Mouse (Mus musculus): ENCODE measurements around the gene Olfr615. TPM values are rescaled to one million over a fixed set of nuclear protein-coding genes. Genes with fewer than 3 reads are reported as not detected.
"Not testable (repeated sequence)": the region's sequence is repeated elsewhere in the genome, so short reads cannot be mapped to it uniquely, and the experiment has no call there.

Olfr615 gene
- polyA plus RNA-seq (2014; fragmentation: Nextera tagmentation; extraction: Ambion mirVana), result not detected in 2 replicates

GRCm38 (mm10) chr7:103555779-103556178, at the start of gene Olfr615:
TSS of gene Olfr615 (plus strand) at chr7:103556079.
- no peaks in the 10 kb centered on the region for H3K9me3 ChIP-seq (ENCODE audit: control insufficient read depth, low read length)
- WGBS, result 88% methylated on average over 2 of the region's 2 CpGs
- no peak within 1 kb of the TSS for H3K27ac ChIP-seq (ENCODE audit: low read depth, low read length)
- H3K36me3 ChIP-seq (ENCODE audit: control insufficient read depth, insufficient read depth, low read length), result no peaks in the 10 kb centered on the region
- no peak within 1 kb of the TSS for H3K9ac ChIP-seq (replicated peaks; ENCODE audit: low read depth, low read length)
- no peak within 1 kb of the TSS for H3K4me2 ChIP-seq (ENCODE audit: low read depth, low read length)
- H3K4me1 ChIP-seq (ENCODE audit: control insufficient read depth, insufficient read depth, low read length), result no peaks in the 10 kb centered on the region
- H3K27me3 ChIP-seq (ENCODE audit: control insufficient read depth, insufficient read depth, low read length), result no peaks in the 10 kb centered on the region
- no peak within 1 kb of the TSS for H3K4me3 ChIP-seq (ENCODE audit: low read depth, low read length)
- ATAC-seq (ENCODE audit: low read depth), result no peak

DNA sequence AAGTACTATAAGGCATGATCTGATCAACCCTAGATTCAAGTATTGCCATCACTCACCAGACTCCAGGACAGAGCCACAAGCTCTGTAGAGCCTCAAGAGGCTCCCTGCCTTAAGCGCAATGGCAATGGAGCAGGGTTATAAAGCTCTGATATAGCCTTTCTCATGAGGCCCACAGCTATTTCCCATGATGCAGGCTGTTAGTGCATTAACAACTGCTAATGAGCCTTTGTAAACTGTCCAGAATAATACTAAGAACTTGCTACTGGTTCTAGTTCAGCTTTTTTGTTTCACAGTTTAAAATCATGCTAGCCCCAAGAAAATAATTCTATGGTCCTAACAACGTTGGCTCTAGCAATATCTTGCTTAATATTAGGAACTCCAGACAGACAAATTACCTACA, 43.9 kb upstream of the Olfr615 start, which contains the start of gene Olfr610:
Gene Olfr610, minus strand, starts transcription at position 101 of the 400 bp plus-strand sequence.
- Histone ChIP-seq H3K27me3 (ENCODE audit: control insufficient read depth, insufficient read depth, low read length) (no peaks in the 10 kb centered on the region), H3K36me3 (ENCODE audit: control insufficient read depth, insufficient read depth, low read length) (no peaks in the 10 kb centered on the region), H3K4me1 (ENCODE audit: control insufficient read depth, insufficient read depth, low read length) (no peaks in the 10 kb centered on the region), H3K27ac (ENCODE audit: low read depth, low read length) (no peak within 1 kb of the TSS), H3K4me3 (ENCODE audit: low read depth, low read length) (no peak within 1 kb of the TSS), H3K4me2 (ENCODE audit: low read depth, low read length) (no peak within 1 kb of the TSS), H3K9ac (replicated peaks; ENCODE audit: low read depth, low read length) (no peak within 1 kb of the TSS), H3K9me3 (ENCODE audit: control insufficient read depth, low read length) (no peaks in the 10 kb centered on the region)
- 79% methylated on average over 2 of the region's 2 CpGs for WGBS
- ATAC-seq (ENCODE audit: low read depth), result no peak

- not testable (repeated sequence) for H3K9ac ChIP-seq (replicated peaks; ENCODE audit: low read depth, low read length); H3K9me3 ChIP-seq (ENCODE audit: control insufficient read depth, low read length); H3K27ac ChIP-seq (ENCODE audit: low read depth, low read length); H3K4me1 ChIP-seq (ENCODE audit: control insufficient read depth, insufficient read depth, low read length); H3K36me3 ChIP-seq (ENCODE audit: control insufficient read depth, insufficient read depth, low read length); H3K4me3 ChIP-seq (ENCODE audit: low read depth, low read length); H3K4me2 ChIP-seq (ENCODE audit: low read depth, low read length); H3K27me3 ChIP-seq (ENCODE audit: control insufficient read depth, insufficient read depth, low read length); ATAC-seq (ENCODE audit: low read depth)
- 72% methylated on average over 1 of the region's 1 CpGs for WGBS
Measured at GRCm38 (mm10) chr7:103520746-103521145, 35.1 kb upstream of the Olfr615 start, which contains the start of gene Olfr611. TSS of gene Olfr611 (minus strand) at chr7:103520846.

- H3K36me3 ChIP-seq (ENCODE audit: control insufficient read depth, insufficient read depth, low read length); H3K9ac ChIP-seq (replicated peaks; ENCODE audit: low read depth, low read length); H3K4me2 ChIP-seq (ENCODE audit: low read depth, low read length); H3K4me3 ChIP-seq (ENCODE audit: low read depth, low read length); H3K27me3 ChIP-seq (ENCODE audit: control insufficient read depth, insufficient read depth, low read length); H3K4me1 ChIP-seq (ENCODE audit: control insufficient read depth, insufficient read depth, low read length); H3K9me3 ChIP-seq (ENCODE audit: control insufficient read depth, low read length); ATAC-seq (ENCODE audit: low read depth); H3K27ac ChIP-seq (ENCODE audit: low read depth, low read length): not testable (repeated sequence)
- 85% methylated on average over 2 of the region's 2 CpGs for WGBS
Measured at GRCm38 (mm10) chr7:103542617-103543016, 13.3 kb upstream of the Olfr615 start, which contains the start of gene Olfr612. TSS of gene Olfr612 (minus strand) at chr7:103542717.

- no peak within 1 kb of the TSS for H3K4me3 ChIP-seq (ENCODE audit: low read depth, low read length)
Measured at GRCm38 (mm10) chr7:103547774-103548173, 8.1 kb upstream of the Olfr615 start, which contains the start of gene Olfr613. TSS of gene Olfr613 (plus strand) at chr7:103548074.

GRCm38 (mm10) chr7:103569043-103569442, 13.2 kb downstream of the Olfr615 start, which contains the start of gene Olfr616:
TSS of gene Olfr616 (minus strand) at chr7:103569143.
- Histone ChIP-seq H3K27me3 (ENCODE audit: control insufficient read depth, insufficient read depth, low read length) (no peaks in the 10 kb centered on the region), H3K36me3 (ENCODE audit: control insufficient read depth, insufficient read depth, low read length) (no peaks in the 10 kb centered on the region), H3K4me1 (ENCODE audit: control insufficient read depth, insufficient read depth, low read length) (no peaks in the 10 kb centered on the region), H3K27ac (ENCODE audit: low read depth, low read length) (no peak within 1 kb of the TSS), H3K4me2 (ENCODE audit: low read depth, low read length) (no peak within 1 kb of the TSS), H3K4me3 (ENCODE audit: low read depth, low read length) (no peak within 1 kb of the TSS), H3K9me3 (ENCODE audit: control insufficient read depth, low read length) (no peaks in the 10 kb centered on the region), H3K9ac (replicated peaks; ENCODE audit: low read depth, low read length) (no peak within 1 kb of the TSS)
- no peak for ATAC-seq (ENCODE audit: low read depth)
- 76% methylated on average over 3 of the region's 3 CpGs for WGBS

More at GRCm38 (mm10) chr7:103547774-103548173, 8.1 kb upstream of the Olfr615 start, which contains the start of gene Olfr613:
- Histone ChIP-seq H3K4me2 (ENCODE audit: low read depth, low read length) (no peak within 1 kb of the TSS), H3K9ac (replicated peaks; ENCODE audit: low read depth, low read length) (no peak within 1 kb of the TSS), H3K9me3 (ENCODE audit: control insufficient read depth, low read length) (no peaks in the 10 kb centered on the region), H3K27ac (ENCODE audit: low read depth, low read length) (no peak within 1 kb of the TSS), H3K36me3 (ENCODE audit: control insufficient read depth, insufficient read depth, low read length) (no peaks in the 10 kb centered on the region), H3K27me3 (ENCODE audit: control insufficient read depth, insufficient read depth, low read length) (no peaks in the 10 kb centered on the region), H3K4me1 (ENCODE audit: control insufficient read depth, insufficient read depth, low read length) (no peaks in the 10 kb centered on the region)
- no peak for ATAC-seq (ENCODE audit: low read depth)
- WGBS, result 91% methylated on average over 2 of the region's 2 CpGs

DNA sequence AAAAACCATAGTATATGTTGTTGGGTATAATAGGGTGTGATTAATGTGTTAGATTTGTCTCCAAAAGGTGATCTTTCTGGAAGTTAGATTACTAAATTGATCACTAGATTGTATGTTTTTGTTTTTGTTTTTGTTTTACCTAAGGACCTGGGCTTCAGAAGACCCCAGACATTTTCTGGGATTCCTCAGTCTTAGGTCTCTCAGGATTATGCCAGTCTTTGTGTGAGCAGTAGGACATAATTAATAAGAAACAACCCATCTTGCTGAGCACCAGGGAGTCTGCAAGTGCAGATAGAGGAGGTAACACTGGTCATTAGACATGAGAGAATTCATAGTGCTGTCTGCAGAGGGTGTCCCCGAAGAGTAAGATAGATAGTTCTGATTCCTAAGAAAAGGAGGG, 16.9 kb downstream of the Olfr615 start, which contains the start of gene Olfr617:
Gene Olfr617, plus strand, starts transcription at position 301 of the 400 bp plus-strand sequence.
- H3K27ac ChIP-seq (ENCODE audit: low read depth, low read length), result no peak within 1 kb of the TSS
- H3K9ac ChIP-seq (replicated peaks; ENCODE audit: low read depth, low read length), result no peak within 1 kb of the TSS
- H3K4me1 ChIP-seq (ENCODE audit: control insufficient read depth, insufficient read depth, low read length), result no peaks in the 10 kb centered on the region
- H3K4me2 ChIP-seq (ENCODE audit: low read depth, low read length), result no peak within 1 kb of the TSS
- H3K36me3 ChIP-seq (ENCODE audit: control insufficient read depth, insufficient read depth, low read length), result no peaks in the 10 kb centered on the region
- no peak for ATAC-seq (ENCODE audit: low read depth)
- H3K27me3 ChIP-seq (ENCODE audit: control insufficient read depth, insufficient read depth, low read length), result no peaks in the 10 kb centered on the region
- 88% methylated on average over 1 of the region's 1 CpGs for WGBS
- no peaks in the 10 kb centered on the region for H3K9me3 ChIP-seq (ENCODE audit: control insufficient read depth, low read length)
- H3K4me3 ChIP-seq (ENCODE audit: low read depth, low read length), result no peak within 1 kb of the TSS

DNA sequence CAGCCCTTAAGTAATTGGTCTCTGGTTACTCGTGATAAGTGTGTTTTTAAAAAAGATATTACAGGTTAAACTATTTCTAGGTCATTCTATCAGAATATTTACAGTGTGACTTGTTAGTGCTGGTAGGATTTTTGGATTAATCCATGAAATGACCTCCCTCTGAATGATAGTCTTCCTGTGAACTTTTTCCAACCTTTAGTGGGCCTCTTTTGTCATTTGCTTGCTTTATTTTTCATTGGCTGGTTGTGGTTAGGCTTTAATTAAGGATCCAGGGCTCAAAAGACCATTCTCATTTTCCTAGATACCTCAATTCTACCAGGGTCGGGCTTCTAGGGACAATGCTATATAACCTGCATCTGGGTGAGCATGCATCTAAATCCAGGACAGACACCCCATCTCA, 33.9 kb downstream of the Olfr615 start, which contains the start of gene Olfr618:
Gene Olfr618, plus strand, starts transcription at position 301 of the 400 bp plus-strand sequence.
- Histone ChIP-seq H3K36me3 (ENCODE audit: control insufficient read depth, insufficient read depth, low read length) (no peaks in the 10 kb centered on the region), H3K27ac (ENCODE audit: low read depth, low read length) (no peak within 1 kb of the TSS), H3K9me3 (ENCODE audit: control insufficient read depth, low read length) (no peaks in the 10 kb centered on the region), H3K9ac (replicated peaks; ENCODE audit: low read depth, low read length) (no peak within 1 kb of the TSS), H3K27me3 (ENCODE audit: control insufficient read depth, insufficient read depth, low read length) (no peaks in the 10 kb centered on the region), H3K4me1 (ENCODE audit: control insufficient read depth, insufficient read depth, low read length) (no peaks in the 10 kb centered on the region), H3K4me3 (ENCODE audit: low read depth, low read length) (no peak within 1 kb of the TSS), H3K4me2 (ENCODE audit: low read depth, low read length) (no peak within 1 kb of the TSS)
- ATAC-seq (ENCODE audit: low read depth), result no peak
- 61% methylated on average over 2 of the region's 2 CpGs for WGBS

- Histone ChIP-seq H3K27me3 (ENCODE audit: control insufficient read depth, insufficient read depth, low read length) (no peaks in the 10 kb centered on the region), H3K4me3 (ENCODE audit: low read depth, low read length) (no peak within 1 kb of the TSS), H3K4me2 (ENCODE audit: low read depth, low read length) (no peak within 1 kb of the TSS), H3K9ac (replicated peaks; ENCODE audit: low read depth, low read length) (no peak within 1 kb of the TSS), H3K4me1 (ENCODE audit: control insufficient read depth, insufficient read depth, low read length) (no peaks in the 10 kb centered on the region), H3K9me3 (ENCODE audit: control insufficient read depth, low read length) (no peaks in the 10 kb centered on the region), H3K36me3 (ENCODE audit: control insufficient read depth, insufficient read depth, low read length) (no peaks in the 10 kb centered on the region), H3K27ac (ENCODE audit: low read depth, low read length) (no peak within 1 kb of the TSS)
- ATAC-seq (ENCODE audit: low read depth), result no peak
Measured at GRCm38 (mm10) chr7:103600275-103600674, 44.4 kb downstream of the Olfr615 start, which contains the start of gene Olfr619. TSS of gene Olfr619 (plus strand) at chr7:103600575.

All from neural tube, embryonic 14.5 days (tissue).